Mouse (Mus musculus): ENCODE results near the gene Card9.

DNA sequence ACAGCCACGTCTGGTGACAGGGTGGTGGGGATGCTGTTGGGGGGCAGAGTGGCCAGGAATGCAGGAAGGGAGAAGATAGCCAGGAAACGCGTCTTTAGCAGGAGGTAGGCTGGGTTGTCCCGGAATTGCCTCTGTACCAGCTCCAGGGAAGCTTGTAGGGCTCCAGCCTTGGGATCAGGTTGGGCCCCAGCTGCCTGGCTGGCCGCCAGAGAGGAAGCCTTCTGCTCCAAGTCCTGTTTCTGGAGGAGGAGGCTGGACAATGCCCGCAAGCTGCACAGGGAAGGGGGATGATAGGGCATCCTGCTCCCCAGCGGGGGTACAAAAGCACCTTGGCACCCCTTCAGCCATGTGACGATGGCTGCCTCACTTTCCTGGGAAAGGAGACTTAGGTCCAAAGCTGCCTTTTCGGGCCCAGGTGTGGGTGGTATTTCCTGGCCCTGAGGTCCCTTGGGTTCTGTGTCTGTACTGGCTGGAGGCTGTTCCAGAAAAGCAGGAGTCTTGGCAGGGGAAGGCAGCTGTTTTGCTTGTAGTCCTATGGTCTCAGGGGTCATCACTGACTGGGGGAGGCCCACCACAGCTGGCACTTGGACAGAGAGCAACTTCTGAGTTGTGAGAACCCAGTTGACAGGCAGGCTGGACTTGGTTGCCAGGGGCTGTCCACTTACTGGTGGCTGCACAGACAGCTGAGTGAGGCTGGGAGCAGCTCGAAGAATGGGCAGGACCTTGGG lies 4.2 kb upstream of the Card9 start:
- TF ChIP-seq CTCF (IDR thresholded peaks at IDR 0.05; ENCODE audit: low read depth): no peak
- TF ChIP-seq EP300 (IDR thresholded peaks at IDR 0.05; ENCODE audit: low read depth): no peak

Data from heart, postnatal 0 days (tissue).